Mouse (Mus musculus) cerebellum, adult 9-10 months (tissue): ENCODE measurements around the gene Gm14151.
"Not testable (repeated sequence)": the region's sequence is repeated elsewhere in the genome, so short reads cannot be mapped to it uniquely, and the experiment has no call there.

Source experiments
- DNase-seq: peaks from one replicate; pipeline ENCODE4 v3.0.0; 2022

Gm14151 gene

DNA sequence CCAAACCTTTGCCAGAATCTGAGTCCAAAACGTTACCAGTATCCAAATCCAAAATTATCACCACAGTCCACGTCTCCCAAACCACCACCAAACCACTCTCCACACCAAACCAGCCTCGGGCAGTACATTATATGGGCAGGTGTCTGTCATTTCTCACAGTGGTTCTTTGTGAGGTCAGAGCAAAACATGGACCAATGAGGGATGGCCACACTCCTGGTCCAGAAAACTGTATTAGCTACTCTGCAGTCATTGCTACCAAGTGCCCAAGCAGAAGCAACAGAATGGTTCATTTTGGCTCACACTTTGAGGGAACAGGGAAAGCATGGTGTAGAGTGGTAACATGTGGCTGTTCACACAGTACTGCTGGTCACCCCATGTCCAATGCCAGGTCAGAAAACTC, at the start of gene Gm14151:
Gm14151 (minus strand) TSS at position 101 of the 400 bp plus-strand sequence.
- not testable (repeated sequence) for DNase-seq

DNA sequence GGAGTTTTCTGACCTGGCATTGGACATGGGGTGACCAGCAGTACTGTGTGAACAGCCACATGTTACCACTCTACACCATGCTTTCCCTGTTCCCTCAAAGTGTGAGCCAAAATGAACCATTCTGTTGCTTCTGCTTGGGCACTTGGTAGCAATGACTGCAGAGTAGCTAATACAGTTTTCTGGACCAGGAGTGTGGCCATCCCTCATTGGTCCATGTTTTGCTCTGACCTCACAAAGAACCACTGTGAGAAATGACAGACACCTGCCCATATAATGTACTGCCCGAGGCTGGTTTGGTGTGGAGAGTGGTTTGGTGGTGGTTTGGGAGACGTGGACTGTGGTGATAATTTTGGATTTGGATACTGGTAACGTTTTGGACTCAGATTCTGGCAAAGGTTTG, 5.8 kb upstream of the Gm14151 start, which contains the start of gene Gm14147:
Gm14147 (plus strand) TSS at position 301 of the 400 bp plus-strand sequence.
- DNase-seq = not testable (repeated sequence)

DNA sequence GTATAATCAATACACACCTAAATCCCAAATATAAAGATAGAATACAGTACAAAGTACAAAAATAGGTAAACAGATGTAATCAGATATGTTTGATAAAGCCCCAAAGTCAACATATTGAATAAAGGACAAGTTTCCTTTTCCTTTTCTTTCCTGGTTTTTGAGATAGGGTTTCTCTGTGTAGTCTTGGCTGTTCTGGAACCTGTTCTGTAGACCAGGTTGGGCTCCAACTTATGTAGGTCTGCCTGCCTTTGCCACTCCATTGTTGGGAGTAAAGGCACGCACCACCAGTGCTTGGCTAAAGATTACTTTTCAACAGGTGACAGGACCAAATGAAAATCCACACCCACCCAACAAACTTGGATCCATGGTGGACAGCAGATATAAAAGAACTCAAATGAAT, 35.5 kb downstream of the Gm14151 start:
- no peak for DNase-seq

DNA sequence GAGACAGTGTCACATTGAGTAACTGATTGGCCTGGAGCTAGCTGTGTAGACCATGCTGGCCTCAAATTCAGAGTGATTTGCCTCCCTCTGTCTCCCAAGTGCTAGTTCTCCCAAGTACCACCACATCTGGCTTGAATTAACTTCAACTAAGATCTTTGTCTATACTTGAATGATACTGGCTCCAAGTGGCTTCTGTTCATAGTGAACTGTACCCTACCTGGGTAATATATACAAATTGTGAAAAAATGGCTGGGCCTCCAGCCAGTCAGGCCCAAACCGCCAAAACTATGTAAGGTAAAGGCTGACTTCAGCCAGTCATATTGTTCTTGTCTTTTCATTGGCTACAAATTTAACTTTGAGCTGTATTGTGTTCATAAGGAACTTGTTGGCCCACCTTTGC, 51.7 kb downstream of the Gm14151 start:
- DNase-seq = no peak

- no peak for DNase-seq
These were observed 52.4 kb downstream of the Gm14151 start for GRCm38 (mm10) chr2:151039726-151040125.

- DNase-seq = peak; percentile 96
These were observed 52.9 kb downstream of the Gm14151 start, which contains the start of the genes Ninl and Nanp for GRCm38 (mm10) chr2:151039232-151039695. Gene Ninl (minus strand): TSS chr2:151039382. Gene Nanp (minus strand): TSS chr2:151039398.

DNA sequence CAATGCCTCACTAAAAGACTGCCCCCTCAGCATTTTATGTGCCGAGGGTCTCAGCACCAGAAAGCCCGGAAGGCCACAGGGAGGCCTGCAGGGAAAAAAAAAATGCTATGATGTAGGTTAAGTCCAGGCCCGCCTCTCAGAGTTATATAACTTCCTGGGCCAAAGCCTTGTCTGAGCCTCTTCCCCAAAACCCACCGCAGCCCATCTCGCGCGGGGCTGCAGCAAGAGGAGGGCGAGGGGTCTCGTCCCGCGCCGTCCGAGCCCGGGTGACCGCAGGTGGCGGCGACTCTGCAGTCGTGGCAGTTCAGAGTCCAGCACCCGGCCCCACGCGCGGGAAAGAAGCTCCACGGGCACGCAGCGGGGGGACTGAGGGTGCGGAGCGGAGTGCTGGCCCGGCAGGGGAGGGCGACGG, 53.3 kb downstream of the Gm14151 start:
- DNase-seq = no peak

- DNase-seq = peak; percentile 39
These were observed 54.1 kb downstream of the Gm14151 start for GRCm38 (mm10) chr2:151037876-151038552.

GRCm38 (mm10) chr2:151037292-151037691, 54.9 kb downstream of the Gm14151 start:
- DNase-seq = no peak
